Mouse (Mus musculus) forebrain, embryonic 14.5 days (tissue): ENCODE data around the gene Prrc2b. TPM values are rescaled to one million over a fixed set of nuclear protein-coding genes. Genes with fewer than 3 reads are reported as not detected.
A peak's percentile ranks its signal among the peaks of the same experiment; 100 is the strongest.

Experiments used
- ATAC-seq: fragments of 200-750 bp; cut with Nextera tagmentation; 2 replicates; pipeline ENCODE4 v1.8.0; 2017; ENCODE audit warnings: mild to moderate bottlenecking, moderate library complexity
- DNase-seq: peaks from one replicate; pipeline ENCODE4 v3.0.0-alpha.2; 2015; ENCODE audit warnings: low spot score
- H3K27ac ChIP-seq: fragments of 300-500 bp; sonication (generic); 2 replicates; pipeline ENCODE4 v1.5.1; 2014; ENCODE audit warnings: low read depth, mild to moderate bottlenecking, control low read depth, low read length, moderate library complexity
- H3K27me3 ChIP-seq: fragments of 300-500 bp; sonication (generic); replicated peaks from 2 replicates; pipeline ENCODE4 v1.6.1; 2014; ENCODE audit warnings: low read length, control low read depth, mixed read lengths; ENCODE audit not compliant: control insufficient read depth, insufficient read depth
- H3K36me3 ChIP-seq: fragments of 300-500 bp; sonication (generic); 2 replicates; pipeline ENCODE4 v1.6.1; 2014; ENCODE audit warnings: low read length, control low read depth; ENCODE audit not compliant: control insufficient read depth, insufficient read depth
- H3K4me1 ChIP-seq: fragments of 300-500 bp; sonication (generic); 2 replicates; pipeline ENCODE4 v1.6.1; 2014; ENCODE audit warnings: antibody characterized with exemption, low read length, control low read depth; ENCODE audit not compliant: control insufficient read depth, insufficient read depth
- H3K4me2 ChIP-seq: fragments of 300-500 bp; sonication (generic); 2 replicates; pipeline ENCODE4 v1.6.1; 2014; ENCODE audit warnings: mild to moderate bottlenecking, control low read depth, low read length
- H3K4me3 ChIP-seq: fragments of 300-500 bp; sonication (generic); 2 replicates; pipeline ENCODE4 v1.5.1; 2014; ENCODE audit warnings: low read depth, low read length, control low read depth
- H3K9ac ChIP-seq: fragments of 300-500 bp; sonication (generic); 2 replicates; pipeline ENCODE4 v1.6.1; 2014; ENCODE audit warnings: mild to moderate bottlenecking, low read length, control low read depth, moderate library complexity
- H3K9me3 ChIP-seq: fragments of 300-500 bp; sonication (generic); replicated peaks from 2 replicates; pipeline ENCODE4 v1.6.1; 2016; ENCODE audit warnings: low read length, control low read depth, mixed read lengths; ENCODE audit not compliant: control insufficient read depth
- WGBS: fragments of 180-500 bp; shearing (Covaris S2); extraction: QIAGEN DNeasy Blood & Tissue Kit; methylation state at CpG from one replicate; pipeline ENCODE4 v1.1.7; 2014; 5-methylcytosine and 5-hydroxymethylcytosine counted together
- polyA plus RNA-seq: library from polyadenylated mRNA; unstranded; fragments of >200 nt; fragmentation: Nextera tagmentation; extraction: Ambion mirVana; gene quantifications from 2 replicates; pipeline ENCODE4 v1.2.1, GENCODE M21; 2014

The Prrc2b gene
- polyA plus RNA-seq, 1 experiment from 2014 or later, result 53.3 TPM

DNA sequence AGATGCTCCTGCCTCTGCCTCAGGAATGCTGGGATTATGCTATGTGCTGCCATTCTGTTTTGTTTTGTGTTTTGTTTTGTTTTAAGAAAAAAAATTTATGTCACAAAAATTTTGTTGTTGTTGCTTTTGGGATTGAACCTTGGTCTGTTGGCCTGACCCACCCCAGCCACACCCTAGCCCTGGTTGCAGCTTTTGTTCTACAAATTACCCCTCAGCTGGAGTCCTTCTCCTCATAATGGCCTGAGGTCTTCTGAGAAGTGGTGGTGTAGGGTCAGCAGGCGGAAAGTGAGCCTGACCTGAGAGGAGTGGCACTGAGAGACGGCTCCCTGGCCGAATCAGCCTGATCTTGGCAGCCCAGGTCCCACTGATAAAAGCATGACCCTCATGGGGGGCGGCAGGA is 11.8 kb downstream of the Prrc2b start:
- no peak for ATAC-seq

DNA sequence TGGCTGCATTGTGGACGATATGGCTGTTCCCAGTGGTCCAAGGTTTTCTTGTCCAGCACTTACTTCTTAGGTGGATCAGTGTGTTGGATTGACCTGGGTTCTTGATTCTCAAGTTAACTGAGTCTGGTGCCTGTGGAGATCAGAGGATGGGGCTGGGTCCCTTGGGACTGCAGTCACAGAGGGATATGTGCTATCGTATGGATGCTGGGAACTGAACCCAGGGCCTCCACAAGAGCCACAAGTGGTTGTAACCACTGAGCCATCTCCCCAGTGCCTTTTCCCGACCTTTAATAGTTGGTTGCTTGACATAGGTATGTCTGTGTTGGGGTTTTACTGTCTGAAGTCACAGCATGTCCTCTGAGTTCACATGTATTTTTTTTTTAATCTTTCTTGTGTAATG is 12.2 kb downstream of the Prrc2b start:
- DNase-seq, result no peak
- Histone ChIP-seq H3K36me3 (0 out of 2 replicates have a peak, but pooled peaks cover 9% of the 10 kb centered on the region), H3K4me3 (no peak overlapping the region), H3K27me3 (no peaks in the 10 kb centered on the region), H3K4me1 (peaks cover 35% of the 10 kb centered on the region), H3K27ac (no peak overlapping the region), H3K9me3 (no peaks in the 10 kb centered on the region), H3K9ac (no peak overlapping the region), H3K4me2 (no peak overlapping the region)
- ATAC-seq, result no peak
- 92% methylated on average over 3 of the region's 3 CpGs for WGBS

More for the DNA sequence above, 11.8 kb downstream of the Prrc2b start:
- Histone ChIP-seq H3K27ac (no peak overlapping the region), H3K27me3 (no peaks in the 10 kb centered on the region), H3K4me3 (no peak overlapping the region), H3K9ac (no peak overlapping the region), H3K4me2 (no peak overlapping the region), H3K36me3 (0 out of 2 replicates have a peak, but pooled peaks cover 9% of the 10 kb centered on the region), H3K4me1 (peaks cover 34% of the 10 kb centered on the region), H3K9me3 (no peaks in the 10 kb centered on the region)
- 81% methylated on average over 4 of the region's 4 CpGs for WGBS
- no peak for DNase-seq

DNA sequence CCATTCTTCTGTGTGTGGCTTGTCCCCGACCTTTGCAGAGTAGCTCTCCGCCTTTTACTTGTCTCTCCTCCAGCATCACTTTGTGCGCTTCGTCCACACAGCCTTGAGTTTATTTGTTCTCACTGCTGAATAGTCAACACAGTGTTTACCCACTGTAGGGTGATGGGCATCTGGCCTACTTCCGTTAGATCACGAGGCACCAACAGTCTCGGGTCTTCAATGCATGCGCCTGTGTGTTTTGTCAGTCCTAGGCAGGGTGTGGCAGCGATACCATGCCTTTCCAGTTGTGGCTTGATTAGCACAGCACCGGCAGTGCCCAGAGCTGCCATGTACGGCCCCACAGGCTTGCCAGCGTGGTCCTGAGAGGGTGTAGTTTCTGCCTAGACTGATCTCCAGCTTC is 13.6 kb downstream of the Prrc2b start:
- no peak overlapping the region for H3K9ac ChIP-seq
- H3K4me3 ChIP-seq, result no peak overlapping the region
- DNase-seq (no peak), ATAC-seq (no peak)
- H3K9me3 ChIP-seq, result no peaks in the 10 kb centered on the region
- no peaks in the 10 kb centered on the region for H3K27me3 ChIP-seq
- H3K4me2 ChIP-seq, result no peak overlapping the region
- 63% methylated on average over 12 of the region's 12 CpGs for WGBS
- H3K36me3 ChIP-seq, result 0 out of 2 replicates have a peak, but pooled peaks cover 9% of the 10 kb centered on the region
- H3K4me1 ChIP-seq, result peaks cover 28% of the 10 kb centered on the region
- H3K27ac ChIP-seq, result 0 out of 2 replicates have a peak overlapping the region, but pooled peaks have one; percentile 3

DNA sequence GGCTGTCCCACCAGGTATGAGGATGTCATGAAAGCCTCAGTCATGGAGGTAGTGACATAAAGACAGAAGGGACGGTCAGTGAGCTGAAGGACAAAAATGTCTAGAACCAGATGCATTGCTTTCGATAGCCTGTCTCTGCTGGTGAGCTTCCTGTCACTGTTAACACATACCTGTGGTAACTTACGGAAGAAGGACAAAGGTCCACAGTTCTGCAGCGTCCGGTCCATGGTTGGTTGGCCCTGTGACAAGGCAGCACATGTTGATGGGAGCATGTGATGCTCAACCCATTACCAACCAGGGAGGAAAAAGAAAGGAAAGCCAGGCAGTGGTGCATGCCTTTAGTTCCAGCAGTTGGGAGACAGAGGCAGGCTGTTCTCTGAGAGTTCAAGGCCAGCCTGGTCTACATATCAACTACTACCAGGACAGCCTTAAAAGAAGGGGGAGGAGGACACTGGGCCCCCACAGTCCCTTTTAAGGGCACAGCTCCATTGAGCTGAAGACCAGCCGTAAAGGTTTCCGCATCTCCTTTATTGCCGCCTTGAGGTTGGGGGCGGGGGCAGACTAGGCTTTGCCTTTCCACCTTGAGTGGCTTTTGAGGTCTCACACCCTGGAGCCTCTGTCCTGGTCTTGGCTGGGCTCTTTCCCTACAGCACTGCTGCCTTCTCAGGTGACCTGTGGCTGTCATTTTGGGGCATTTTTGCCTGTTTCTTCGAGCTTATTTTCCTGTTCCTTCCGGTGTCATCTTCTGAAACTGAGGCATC is 14.3 kb downstream of the Prrc2b start:
- no peak overlapping the region for H3K9ac ChIP-seq
- no peaks in the 10 kb centered on the region for H3K9me3 ChIP-seq
- 0 out of 2 replicates have a peak, but pooled peaks cover 5% of the 10 kb centered on the region for H3K36me3 ChIP-seq
- ATAC-seq, result no peak
- H3K27me3 ChIP-seq, result no peaks in the 10 kb centered on the region
- 92% methylated on average over 11 of the region's 11 CpGs for WGBS
- DNase-seq, result no peak
- H3K4me2 ChIP-seq, result no peak overlapping the region
- H3K4me3 ChIP-seq, result no peak overlapping the region
- H3K27ac ChIP-seq, result no peak overlapping the region
- H3K4me1 ChIP-seq, result peaks cover 28% of the 10 kb centered on the region

DNA sequence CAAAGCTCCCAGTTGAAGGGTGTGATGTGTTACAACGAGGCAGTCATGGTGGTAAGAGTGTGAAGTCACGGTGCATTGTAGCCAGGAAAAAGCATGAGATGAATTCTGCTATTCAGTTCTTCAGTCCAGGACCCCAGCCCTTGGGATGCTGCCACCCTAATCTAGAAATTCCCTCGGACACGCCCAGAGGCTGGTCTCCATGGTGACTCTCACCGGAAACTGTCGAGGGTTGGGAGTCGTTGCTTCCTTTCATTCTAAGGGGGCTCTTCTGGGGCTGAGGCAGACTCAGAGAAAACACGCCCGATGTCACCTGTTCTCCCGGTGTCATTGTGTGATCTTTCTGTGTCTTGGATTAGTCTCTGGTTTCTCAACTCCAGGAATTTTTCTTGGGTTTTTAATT is 15.7 kb downstream of the Prrc2b start:
- peak overlapping the region; percentile 52; the same call in 1 of the 2 replicates for H3K27ac ChIP-seq
- H3K9ac ChIP-seq, result no peak overlapping the region
- ATAC-seq, result no peak; the same call in 1 of the 2 replicates
- WGBS, result 7% methylated on average over 10 of the region's 10 CpGs
- no peaks in the 10 kb centered on the region for H3K9me3 ChIP-seq
- peak; percentile 49 for DNase-seq
- H3K27me3 ChIP-seq, result no peaks in the 10 kb centered on the region
- no peak overlapping the region for H3K4me3 ChIP-seq
- no peaks in the 10 kb centered on the region for H3K36me3 ChIP-seq
- H3K4me2 ChIP-seq, result peak overlapping the region; percentile 37; the same call in 1 of the 2 replicates
- H3K4me1 ChIP-seq, result peaks cover 28% of the 10 kb centered on the region

DNA sequence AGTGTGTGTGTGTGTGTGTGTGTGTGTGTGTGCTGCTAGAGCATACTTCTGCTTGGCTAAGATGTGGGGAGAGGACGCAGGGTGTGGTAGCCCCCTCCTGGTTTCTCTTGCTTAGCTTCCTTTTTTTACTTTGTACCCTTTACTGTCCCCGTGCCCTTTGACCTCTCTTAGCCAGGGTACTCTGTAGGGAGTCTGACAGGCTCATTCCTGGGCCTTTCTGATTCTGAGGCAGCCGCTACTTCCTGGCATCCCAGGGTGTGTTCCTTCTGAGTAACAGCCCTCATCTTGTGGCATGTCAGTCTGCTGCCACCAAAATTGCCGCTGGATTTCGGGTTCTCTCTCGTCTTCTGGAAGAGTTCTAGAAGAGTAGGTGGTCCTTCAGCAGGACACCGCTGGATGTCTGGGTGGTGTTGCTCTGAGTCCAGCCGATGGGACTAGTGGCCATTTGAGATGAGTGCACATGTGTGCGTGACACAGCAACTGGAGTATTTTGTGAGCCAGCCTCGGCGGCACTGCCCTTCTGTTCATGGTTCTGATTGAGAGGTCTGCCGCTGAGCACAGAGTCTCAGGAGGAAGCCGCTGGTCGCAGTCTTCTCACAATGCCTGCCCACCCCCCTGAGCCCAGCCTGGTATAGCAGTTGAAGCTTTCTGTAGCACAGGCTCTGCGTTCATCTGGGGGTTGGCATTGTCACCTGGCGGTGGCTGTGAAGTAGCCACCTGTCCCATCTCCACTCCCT is 16.3 kb downstream of the Prrc2b start:
- Histone ChIP-seq H3K4me3 (no peak overlapping the region), H3K4me2 (peak overlapping the region; percentile 37), H3K4me1 (peaks cover 28% of the 10 kb centered on the region), H3K27me3 (no peaks in the 10 kb centered on the region), H3K36me3 (no peaks in the 10 kb centered on the region), H3K9me3 (no peaks in the 10 kb centered on the region), H3K9ac (peak overlapping the region; percentile 46; the same call in 1 of the 2 replicates), H3K27ac (peak overlapping the region; percentile 52)
- no peak for DNase-seq
- WGBS, result 9% methylated on average over 16 of the region's 16 CpGs
- ATAC-seq, result peak; percentile 15; the same call in 1 of the 2 replicates

DNA sequence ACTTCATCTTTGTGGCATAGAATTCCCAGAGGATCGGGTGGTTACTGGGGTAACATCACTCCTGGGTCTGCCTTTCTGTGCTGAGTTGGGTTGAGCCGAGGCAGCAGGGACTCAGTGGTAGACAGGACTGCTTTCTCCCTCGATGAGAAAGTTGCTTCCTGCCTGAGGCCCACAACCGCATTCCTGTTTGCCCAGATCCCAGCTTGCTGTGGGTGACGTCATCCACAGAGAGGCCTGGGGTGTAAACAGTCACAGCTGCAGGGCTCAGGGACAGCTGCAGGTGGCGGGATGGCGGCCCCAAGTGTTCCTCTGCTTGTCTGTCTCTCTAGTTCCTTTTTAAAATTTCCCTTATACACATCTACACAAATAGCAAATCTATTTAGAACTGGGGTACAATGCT is 16.9 kb downstream of the Prrc2b start:
- Histone ChIP-seq H3K27ac (peak overlapping the region; percentile 52), H3K36me3 (no peaks in the 10 kb centered on the region), H3K4me1 (peaks cover 28% of the 10 kb centered on the region), H3K9me3 (no peaks in the 10 kb centered on the region), H3K9ac (peak overlapping the region; percentile 46), H3K4me3 (no peak overlapping the region), H3K27me3 (no peaks in the 10 kb centered on the region), H3K4me2 (peak overlapping the region; percentile 37)
- 2% methylated on average over 7 of the region's 7 CpGs for WGBS
- ATAC-seq, result peak; percentile 82
- peak; percentile 83 for DNase-seq

DNA sequence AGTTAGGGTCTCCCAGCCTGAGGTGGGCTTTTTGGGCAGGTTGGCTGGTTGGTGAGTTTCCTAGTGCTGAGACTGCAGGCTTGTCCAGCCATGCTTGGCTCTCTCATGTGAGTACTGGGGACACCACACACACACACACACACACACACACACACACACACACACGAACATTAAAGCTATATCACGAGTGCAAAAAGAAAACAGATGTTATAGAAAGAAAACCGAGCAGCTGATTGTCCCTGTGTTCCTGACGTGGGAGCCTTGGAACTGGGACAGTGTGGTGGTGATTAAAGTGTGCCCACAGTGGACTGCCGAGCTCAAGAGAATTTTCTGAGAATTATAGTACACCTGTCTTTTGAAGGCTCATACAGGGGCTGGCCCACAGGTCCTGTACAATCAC is 18.4 kb downstream of the Prrc2b start:
- H3K27me3 ChIP-seq, result no peaks in the 10 kb centered on the region
- no peaks in the 10 kb centered on the region for H3K36me3 ChIP-seq
- WGBS, result 83% methylated on average over 5 of the region's 5 CpGs
- H3K4me1 ChIP-seq, result peaks cover 35% of the 10 kb centered on the region
- no peak overlapping the region for H3K27ac ChIP-seq
- H3K9me3 ChIP-seq, result no peaks in the 10 kb centered on the region
- H3K4me2 ChIP-seq, result no peak overlapping the region
- DNase-seq (no peak), ATAC-seq (no peak)
- H3K9ac ChIP-seq, result no peak overlapping the region
- no peak overlapping the region for H3K4me3 ChIP-seq

DNA sequence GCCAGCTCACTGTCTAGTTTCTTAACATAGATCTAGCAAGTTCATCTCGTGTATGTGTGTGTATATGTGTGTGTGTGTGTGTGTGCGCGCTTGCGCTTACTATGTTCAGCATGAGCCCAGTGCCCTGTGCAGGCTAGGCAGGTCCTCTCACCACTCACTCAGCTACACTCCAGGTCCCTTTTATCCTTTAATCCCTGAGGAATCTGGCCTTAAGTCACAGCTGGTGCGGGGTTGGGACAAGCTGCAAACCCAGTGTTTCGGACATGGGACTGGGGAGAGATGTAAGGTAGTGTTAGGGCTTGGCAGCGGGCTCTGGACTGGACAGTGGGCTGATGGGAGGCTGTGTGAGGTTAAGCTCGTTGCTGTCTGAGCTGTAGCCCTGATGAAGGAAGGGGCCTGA is 19.1 kb downstream of the Prrc2b start:
- Histone ChIP-seq H3K9me3 (no peaks in the 10 kb centered on the region), H3K4me2 (no peak overlapping the region), H3K4me1 (peaks cover 35% of the 10 kb centered on the region), H3K27ac (no peak overlapping the region), H3K9ac (no peak overlapping the region), H3K36me3 (no peaks in the 10 kb centered on the region), H3K4me3 (no peak overlapping the region), H3K27me3 (no peaks in the 10 kb centered on the region)
- ATAC-seq, result no peak
- 67% methylated on average over 8 of the region's 8 CpGs for WGBS
- DNase-seq, result no peak
